Mouse (Mus musculus) adrenal gland, adult (tissue): ENCODE data around the gene Tada3.
A peak's percentile ranks its signal among the peaks of the same experiment; 100 is the strongest.
"Not testable (repeated sequence)": the region's sequence is repeated elsewhere in the genome, so short reads cannot be mapped to it uniquely, and the experiment has no call there.

Experiments
- DNase-seq, 2 experiments: peaks; one replicate each; pipeline ENCODE4 v3.0.0; 2022 to 2023; ENCODE audit warnings: low spot score in 1 of 2; ENCODE audit not compliant: inconsistent age in 2 of 2

Tada3 gene

GRCm38 (mm10) chr6:113344321-113344720 lies 33.4 kb downstream of the Tada3 start:
- DNase-seq: peak; percentile 81 to 91

DNA sequence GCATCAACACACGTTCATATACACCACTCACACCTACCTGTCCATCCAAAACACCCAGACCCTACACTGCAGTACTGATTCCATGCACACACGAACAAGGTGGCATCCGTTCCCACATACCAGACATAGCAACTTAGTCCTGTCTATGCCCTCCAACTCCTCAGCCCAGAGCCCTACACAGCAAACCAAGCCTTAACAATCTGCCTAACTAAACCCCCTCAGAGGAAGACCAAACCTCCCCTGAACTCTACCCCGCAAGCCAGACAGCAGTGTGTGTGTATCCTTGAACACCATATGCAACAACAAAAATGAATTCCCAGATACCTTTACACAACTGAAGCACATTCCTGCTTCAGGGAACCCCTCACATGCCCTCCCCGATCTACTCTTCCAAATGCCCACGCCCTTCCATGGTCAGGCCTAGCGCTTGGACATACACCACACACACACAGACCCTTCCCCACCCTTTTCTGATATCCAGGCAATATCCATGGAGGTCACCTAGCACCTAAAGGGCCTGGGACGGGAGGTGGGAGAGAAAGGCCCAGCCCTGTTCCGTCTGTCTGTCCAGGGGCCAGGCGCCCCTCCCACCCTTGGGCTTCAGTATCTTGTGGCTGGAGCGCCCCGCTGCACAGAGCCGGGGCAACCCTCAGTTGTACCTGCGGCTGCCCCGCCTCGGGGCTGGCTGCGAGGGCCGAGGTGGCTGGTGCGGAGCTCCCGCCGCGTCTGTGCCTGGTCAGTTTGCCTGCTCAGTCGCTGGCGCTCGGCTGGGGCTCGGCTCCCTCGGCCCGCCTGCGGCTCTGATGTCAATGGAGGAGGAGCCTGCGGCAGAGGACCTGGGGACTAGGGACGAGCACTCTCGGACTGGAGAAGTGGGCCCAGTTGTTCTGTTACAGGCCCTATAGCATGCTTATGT lies 34.2 kb downstream of the Tada3 start, which contains the start of gene Camk1:
TSS of gene Camk1 (minus strand) at position 808 of the 916 bp plus-strand sequence.
- peak; percentile 91 to 96 for DNase-seq

DNA sequence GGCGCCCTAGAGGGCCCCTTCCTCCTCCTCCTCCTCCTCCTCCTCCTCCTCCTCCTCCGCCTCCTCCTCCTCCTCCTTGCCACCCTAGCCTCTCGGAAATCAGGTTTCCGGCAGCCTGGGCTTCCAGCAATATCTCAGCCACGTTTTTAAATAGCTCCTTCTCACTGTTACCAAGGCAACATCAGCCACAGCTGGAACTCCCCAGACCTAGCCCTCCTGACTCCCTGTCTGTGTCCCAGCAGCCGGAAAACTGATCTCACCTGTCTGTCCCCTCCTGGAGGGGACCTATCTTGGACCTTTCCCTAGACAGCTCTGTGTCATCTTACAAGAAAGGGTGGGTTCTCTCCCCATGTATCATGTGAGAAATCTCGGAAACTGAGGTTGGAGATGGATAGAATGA lies 35.4 kb downstream of the Tada3 start:
- DNase-seq: peak in 1 of 2 experiments; percentile 49

DNA sequence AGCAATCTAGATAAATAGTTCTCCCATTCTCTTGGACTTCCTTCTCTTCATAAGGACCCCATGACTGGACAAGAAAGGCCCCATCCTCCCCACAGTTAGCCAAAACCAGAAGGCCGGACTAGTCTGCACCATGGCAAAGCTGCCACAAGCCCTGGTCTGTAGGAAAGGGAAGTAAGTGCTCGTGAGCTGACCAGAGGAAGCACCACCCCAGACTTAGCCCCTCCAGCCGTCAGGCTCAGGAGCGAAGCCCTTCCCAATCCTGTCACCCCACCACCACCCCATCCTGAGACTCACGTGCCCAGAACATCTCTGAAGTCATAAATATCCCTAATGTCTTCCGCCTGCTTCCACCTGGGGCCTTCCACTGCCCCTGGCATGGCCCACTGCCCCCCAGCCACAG lies 36.1 kb downstream of the Tada3 start:
- DNase-seq: peak; percentile 29 to 57

GRCm38 (mm10) chr6:113336852-113337620 lies 40.6 kb downstream of the Tada3 start:
- peak; percentile 70 to 87 for DNase-seq

GRCm38 (mm10) chr6:113334216-113334615 lies 43.5 kb downstream of the Tada3 start:
- DNase-seq: no peak

DNA sequence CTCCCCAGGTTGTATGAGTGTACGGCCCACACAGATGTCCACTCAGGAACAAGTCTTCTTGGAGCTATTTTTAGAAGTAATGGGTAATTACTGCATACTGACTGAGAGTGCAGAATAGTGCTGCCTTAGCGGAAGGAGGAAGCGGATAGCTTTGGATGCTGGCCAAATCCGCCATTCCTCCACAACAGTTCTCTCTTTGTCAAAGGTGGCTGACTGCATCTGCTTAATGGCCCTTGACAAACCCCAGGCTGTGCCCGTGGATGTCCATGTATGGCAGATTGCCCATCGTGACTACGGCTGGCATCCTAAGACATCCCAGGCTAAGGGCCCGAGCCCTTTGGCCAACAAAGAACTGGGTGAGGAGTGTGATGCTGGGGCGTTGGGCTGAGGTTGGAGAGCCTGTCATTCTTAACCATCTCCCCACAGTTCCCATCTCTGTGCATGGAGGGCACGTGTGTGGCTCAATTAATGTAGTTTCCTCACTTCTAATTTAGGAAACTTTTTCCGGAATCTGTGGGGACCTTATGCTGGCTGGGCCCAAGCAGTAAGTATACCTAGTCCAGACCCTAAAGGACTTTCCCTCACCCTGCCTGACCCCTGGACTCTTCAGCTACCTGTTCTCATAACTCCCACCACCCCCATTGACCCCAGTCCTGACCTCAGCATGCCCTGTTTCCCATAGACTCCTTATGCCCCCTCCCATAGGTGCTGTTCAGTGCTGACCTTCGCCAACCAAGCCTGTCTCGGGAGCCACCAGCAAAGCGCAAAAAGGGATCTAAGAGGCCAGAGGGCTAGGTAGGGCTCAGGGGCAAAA lies 44.3 kb downstream of the Tada3 start:
- peak in 1 of 2 experiments; percentile 59 for DNase-seq

GRCm38 (mm10) chr6:113332734-113333133 lies 44.9 kb downstream of the Tada3 start:
- not testable (repeated sequence) for DNase-seq

DNA sequence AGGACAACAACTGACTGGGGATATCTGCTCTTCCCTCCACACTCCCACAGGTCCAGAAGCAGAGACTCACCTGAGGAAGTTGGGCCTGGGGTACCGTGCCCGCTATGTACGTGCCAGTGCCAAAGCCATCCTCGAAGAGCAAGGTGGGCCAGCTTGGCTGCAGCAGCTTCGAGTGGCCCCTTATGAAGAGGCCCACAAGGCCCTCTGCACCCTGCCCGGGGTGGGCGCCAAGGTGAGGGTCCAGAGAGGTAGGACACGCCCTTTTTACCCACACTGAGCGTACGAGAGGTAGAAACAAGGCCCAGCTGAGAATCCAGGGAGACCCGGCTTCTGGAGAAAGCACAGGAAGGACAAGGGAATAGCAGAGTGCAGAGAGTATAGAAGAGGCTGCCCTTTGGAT lies 46.0 kb downstream of the Tada3 start:
- no peak for DNase-seq

DNA sequence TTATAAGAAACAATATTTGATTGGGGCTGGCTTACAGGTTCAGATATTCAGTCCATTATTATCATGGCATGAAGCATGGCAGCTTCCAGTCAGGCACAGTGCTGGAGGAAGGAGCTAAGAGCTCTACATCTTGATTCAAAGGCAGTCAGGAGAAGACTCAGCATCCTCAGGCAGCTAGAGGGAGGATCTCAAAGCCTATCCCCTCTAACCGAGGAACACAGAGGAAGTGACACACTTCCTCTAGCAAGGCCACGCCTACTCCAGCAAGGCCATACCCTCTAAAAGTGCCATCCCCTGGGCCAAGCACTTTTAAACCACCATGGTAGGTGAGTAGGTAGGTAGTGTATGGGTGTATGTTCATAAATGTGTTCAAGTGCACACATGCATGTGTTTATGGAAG lies 47.1 kb downstream of the Tada3 start:
- peak in 1 of 2 experiments; percentile 43 for DNase-seq

DNA sequence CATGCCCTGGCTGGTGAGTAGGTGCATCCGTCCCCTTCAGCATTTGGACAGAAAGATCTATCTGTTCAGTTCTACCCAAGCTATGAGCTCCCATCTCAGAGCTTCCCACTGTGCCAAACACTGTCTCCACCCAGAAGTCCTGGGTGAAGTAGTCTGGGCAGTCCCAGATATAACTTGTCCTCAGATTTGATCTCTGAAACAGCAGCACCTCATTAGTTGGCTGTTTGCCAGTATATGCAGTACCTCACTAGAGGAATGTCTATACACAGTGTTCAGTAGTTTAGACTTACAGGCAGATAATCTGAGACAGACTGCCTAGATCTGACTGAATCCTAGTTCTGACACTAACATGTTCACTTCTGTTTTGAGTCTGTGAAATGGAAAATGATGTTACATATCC lies 48.3 kb downstream of the Tada3 start:
- DNase-seq: no peak

- DNase-seq: peak; percentile 99
Observed at GRCm38 (mm10) chr6:113326533-113327315, 51.0 kb downstream of the Tada3 start, which contains the start of gene Ogg1. Gene Ogg1, plus strand, starts transcription at chr6:113326972.
